Mouse (Mus musculus) limb, embryonic 15.5 days (tissue): ENCODE results near the gene Chac1. TPM values are rescaled to one million over a fixed set of nuclear protein-coding genes. Genes with fewer than 3 reads are reported as not detected.

Source experiments
- ATAC-seq: fragments of 200-750 bp; cut with Nextera tagmentation; 2 replicates; pipeline ENCODE4 v1.8.0; 2017; ENCODE audit warnings: low read depth, moderate TSS enrichment; ENCODE audit not compliant: insufficient number of reproducible peaks, low FRiP score, low TSS enrichment
- H3K27ac ChIP-seq: fragments of 300-500 bp; sonication (generic); 2 replicates; pipeline ENCODE4 v1.5.1; 2015; ENCODE audit warnings: moderate library complexity, mild to moderate bottlenecking, inconsistent platforms
- H3K27me3 ChIP-seq: fragments of 300-500 bp; sonication (generic); 2 replicates; pipeline ENCODE4 v1.6.1; 2015; ENCODE audit warnings: inconsistent platforms
- H3K36me3 ChIP-seq: fragments of 300-500 bp; sonication (generic); 2 replicates; pipeline ENCODE4 v1.6.1; 2015; ENCODE audit warnings: inconsistent platforms
- H3K4me1 ChIP-seq: fragments of 300-500 bp; sonication (generic); 2 replicates; pipeline ENCODE4 v1.6.1; 2015; ENCODE audit warnings: inconsistent platforms
- H3K4me2 ChIP-seq: fragments of 300-500 bp; sonication (generic); 2 replicates; pipeline ENCODE4 v1.6.1; 2015; ENCODE audit warnings: mild to moderate bottlenecking, inconsistent platforms
- H3K4me3 ChIP-seq: fragments of 300-500 bp; sonication (generic); 2 replicates; pipeline ENCODE4 v1.5.1; 2015; ENCODE audit warnings: mild to moderate bottlenecking, inconsistent platforms
- H3K9ac ChIP-seq: fragments of 300-500 bp; sonication (generic); 2 replicates; pipeline ENCODE4 v1.6.1; 2015; ENCODE audit warnings: inconsistent platforms
- H3K9me3 ChIP-seq: fragments of 300-500 bp; sonication (generic); 2 replicates; pipeline ENCODE4 v1.6.1; 2016; ENCODE audit warnings: inconsistent platforms
- WGBS: fragments of 180-500 bp; shearing (Covaris S2); methylation state at CpG from one replicate; pipeline ENCODE4 v1.1.7; 2015; 5-methylcytosine and 5-hydroxymethylcytosine counted together
- polyA plus RNA-seq: library from polyadenylated mRNA; unstranded; fragments of >200 nt; fragmentation: Nextera tagmentation; extraction: Ambion mirVana; gene quantifications from 2 replicates; pipeline ENCODE4 v1.2.1, GENCODE M21; 2015

Gene Chac1
- polyA plus RNA-seq, 1 experiment from 2014 or later, result 1.1 TPM

DNA sequence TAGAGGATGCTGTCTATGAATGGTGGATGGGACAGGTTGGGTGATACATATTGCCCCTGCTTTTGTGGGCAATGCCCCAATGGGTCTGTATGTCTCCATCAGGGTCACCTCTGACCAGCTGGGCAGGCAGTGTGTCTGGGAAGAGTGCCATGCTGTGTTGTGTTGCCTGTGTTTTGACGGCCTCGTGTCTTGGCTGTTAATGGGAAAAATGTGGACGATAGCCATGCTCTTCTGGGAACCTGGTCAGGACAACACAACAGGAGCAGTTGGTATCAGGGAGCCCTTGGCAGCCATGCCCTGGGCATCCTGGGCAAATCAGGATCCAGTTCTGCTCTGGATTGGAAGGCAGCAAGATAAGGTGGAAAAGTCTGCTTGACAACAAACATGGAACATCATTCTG lies 4.1 kb downstream of the Chac1 start:
- Histone ChIP-seq H3K9me3 (no peaks in the 10 kb centered on the region; the same call in 1 of the 2 replicates), H3K4me1 (peaks cover 13% of the 10 kb centered on the region), H3K4me2 (no peak overlapping the region), H3K4me3 (no peak overlapping the region), H3K27me3 (peaks cover 17% of the 10 kb centered on the region), H3K9ac (no peak overlapping the region), H3K27ac (no peak overlapping the region), H3K36me3 (no peaks in the 10 kb centered on the region)
- 79% methylated on average over 3 of the region's 3 CpGs for WGBS
- no peak for ATAC-seq

GRCm38 (mm10) chr2:119355651-119356050 lies 4.6 kb downstream of the Chac1 start:
- Histone ChIP-seq H3K27ac (no peak overlapping the region), H3K9me3 (no peaks in the 10 kb centered on the region; the same call in 1 of the 2 replicates), H3K4me2 (no peak overlapping the region), H3K4me3 (no peak overlapping the region), H3K36me3 (no peaks in the 10 kb centered on the region), H3K9ac (no peak overlapping the region), H3K4me1 (peaks cover 10% of the 10 kb centered on the region), H3K27me3 (peaks cover 11% of the 10 kb centered on the region)
- 22% methylated on average over 7 of the region's 7 CpGs for WGBS
- ATAC-seq, result no peak

DNA sequence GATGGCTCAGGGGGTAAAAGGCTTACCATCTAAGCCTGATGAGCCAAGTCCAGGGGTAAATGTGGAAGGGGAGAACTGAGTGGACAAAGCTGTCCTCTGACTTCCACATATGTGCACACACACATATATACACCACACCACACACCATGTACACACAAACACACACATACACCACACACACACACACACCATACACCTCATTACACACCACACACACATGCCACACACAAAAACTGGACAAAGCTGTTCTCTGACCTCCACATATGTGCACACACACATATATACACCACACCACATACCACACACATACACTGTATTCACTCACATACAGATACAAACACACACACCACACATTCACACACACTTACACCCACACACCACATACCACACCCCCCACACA lies 5.3 kb downstream of the Chac1 start:
- no peak overlapping the region for H3K4me2 ChIP-seq
- ATAC-seq, result no peak
- H3K4me3 ChIP-seq, result no peak overlapping the region
- H3K27ac ChIP-seq, result no peak overlapping the region
- no peaks in the 10 kb centered on the region; the same call in 1 of the 2 replicates for H3K9me3 ChIP-seq
- no peaks in the 10 kb centered on the region for H3K36me3 ChIP-seq
- H3K9ac ChIP-seq, result no peak overlapping the region
- H3K27me3 ChIP-seq, result peaks cover 4% of the 10 kb centered on the region
- H3K4me1 ChIP-seq, result peaks cover 4% of the 10 kb centered on the region

DNA sequence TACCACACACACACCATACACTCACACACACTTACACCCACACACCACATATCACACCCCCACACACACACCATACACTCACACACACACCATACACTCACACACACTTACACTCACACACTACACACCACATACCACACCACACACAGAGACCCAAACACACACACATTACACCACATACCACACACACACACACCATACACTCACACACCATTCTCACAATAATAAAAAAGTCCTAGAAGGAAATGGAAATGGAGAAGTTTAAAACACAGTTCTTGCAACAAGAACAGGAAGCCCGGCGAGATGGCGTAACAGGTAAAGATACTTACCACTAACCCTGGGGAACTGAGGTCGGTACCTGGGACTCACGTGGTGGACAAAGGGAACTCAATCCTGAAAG lies 5.8 kb downstream of the Chac1 start:
- H3K4me1 ChIP-seq, result no peaks in the 10 kb centered on the region

DNA sequence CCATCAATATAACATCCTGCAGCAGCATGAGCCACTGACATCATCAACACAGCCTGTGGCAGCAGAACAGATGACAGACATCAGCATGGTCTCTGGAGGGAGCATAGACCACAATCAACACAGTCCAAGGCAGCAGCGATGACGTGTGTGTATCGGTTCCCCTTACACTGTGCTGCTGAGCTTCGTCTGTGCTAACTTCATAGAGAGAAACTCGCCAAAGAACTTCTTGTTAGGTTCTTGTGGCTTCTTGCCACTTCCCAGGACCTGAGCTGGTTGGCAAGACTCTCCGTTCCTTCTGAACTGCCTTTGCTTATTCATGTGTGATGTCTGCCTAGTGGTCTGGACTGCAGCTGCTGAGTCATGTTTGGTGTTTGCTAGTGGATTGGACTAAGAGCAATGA lies 7.2 kb downstream of the Chac1 start:
- no peak for ATAC-seq
- H3K27ac ChIP-seq, result no peak overlapping the region
- H3K36me3 ChIP-seq, result no peaks in the 10 kb centered on the region
- no peaks in the 10 kb centered on the region for H3K4me1 ChIP-seq
- H3K27me3 ChIP-seq, result no peaks in the 10 kb centered on the region
- 74% methylated on average over 6 of the region's 6 CpGs for WGBS
- H3K9ac ChIP-seq, result no peak overlapping the region
- H3K9me3 ChIP-seq, result no peaks in the 10 kb centered on the region; the same call in 1 of the 2 replicates
- H3K4me3 ChIP-seq, result no peak overlapping the region
- no peak overlapping the region for H3K4me2 ChIP-seq

More for the DNA sequence above, 5.8 kb downstream of the Chac1 start:
- Histone ChIP-seq H3K36me3 (no peaks in the 10 kb centered on the region), H3K4me3 (no peak overlapping the region), H3K9ac (no peak overlapping the region), H3K27me3 (no peaks in the 10 kb centered on the region; the same call in 1 of the 2 replicates), H3K27ac (no peak overlapping the region), H3K4me2 (no peak overlapping the region), H3K9me3 (no peaks in the 10 kb centered on the region; the same call in 1 of the 2 replicates)
- WGBS, result 91% methylated on average over 5 of the region's 5 CpGs
- ATAC-seq, result no peak

GRCm38 (mm10) chr2:119359721-119360291 lies 8.8 kb downstream of the Chac1 start:
- Histone ChIP-seq H3K4me3 (no peak overlapping the region), H3K36me3 (no peaks in the 10 kb centered on the region), H3K27me3 (no peaks in the 10 kb centered on the region), H3K4me1 (no peaks in the 10 kb centered on the region), H3K4me2 (no peak overlapping the region), H3K27ac (no peak overlapping the region), H3K9ac (no peak overlapping the region), H3K9me3 (no peaks in the 10 kb centered on the region; the same call in 1 of the 2 replicates)
- WGBS, result 72% methylated on average over 2 of the region's 2 CpGs
- no peak for ATAC-seq

GRCm38 (mm10) chr2:119364969-119365368 lies 13.9 kb downstream of the Chac1 start:
- Histone ChIP-seq H3K4me3 (no peak overlapping the region), H3K36me3 (peaks cover 16% of the 10 kb centered on the region), H3K4me1 (no peaks in the 10 kb centered on the region), H3K4me2 (no peak overlapping the region), H3K9me3 (no peaks in the 10 kb centered on the region; the same call in 1 of the 2 replicates), H3K27me3 (no peaks in the 10 kb centered on the region), H3K27ac (no peak overlapping the region), H3K9ac (no peak overlapping the region)
- no peak for ATAC-seq
- WGBS, result 82% methylated on average over 3 of the region's 3 CpGs

GRCm38 (mm10) chr2:119367346-119367745 lies 16.3 kb downstream of the Chac1 start:
- Histone ChIP-seq H3K4me1 (no peaks in the 10 kb centered on the region), H3K4me3 (no peak overlapping the region), H3K9me3 (no peaks in the 10 kb centered on the region), H3K27me3 (no peaks in the 10 kb centered on the region), H3K36me3 (peaks cover 33% of the 10 kb centered on the region), H3K4me2 (no peak overlapping the region), H3K27ac (no peak overlapping the region), H3K9ac (no peak overlapping the region)
- ATAC-seq, result no peak
- 65% methylated on average over 3 of the region's 3 CpGs for WGBS

DNA sequence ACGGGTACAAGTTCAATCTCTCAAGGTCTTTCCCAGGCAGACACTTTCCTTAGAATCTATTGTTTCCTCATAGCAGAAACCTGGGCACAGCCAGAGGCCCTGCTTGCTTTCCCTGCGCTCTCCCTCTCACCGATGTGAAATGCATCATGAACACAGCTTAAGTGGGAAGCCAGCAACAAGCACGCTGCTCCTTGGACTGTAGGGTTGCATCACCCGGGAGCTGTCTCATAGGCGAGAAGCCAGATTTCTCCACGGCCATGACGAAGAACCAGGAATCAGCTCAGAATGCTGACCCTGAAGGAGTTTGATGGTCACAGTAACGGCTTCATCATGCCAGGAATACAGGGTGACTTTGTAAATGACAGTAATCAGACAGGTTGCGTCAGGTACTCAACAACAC lies 19.1 kb downstream of the Chac1 start:
- Histone ChIP-seq H3K4me3 (no peak overlapping the region), H3K36me3 (peaks cover 59% of the 10 kb centered on the region), H3K4me1 (no peaks in the 10 kb centered on the region), H3K9me3 (no peaks in the 10 kb centered on the region), H3K27me3 (no peaks in the 10 kb centered on the region), H3K27ac (no peak overlapping the region), H3K9ac (no peak overlapping the region), H3K4me2 (no peak overlapping the region)
- ATAC-seq, result no peak
- 92% methylated on average over 10 of the region's 10 CpGs for WGBS

DNA sequence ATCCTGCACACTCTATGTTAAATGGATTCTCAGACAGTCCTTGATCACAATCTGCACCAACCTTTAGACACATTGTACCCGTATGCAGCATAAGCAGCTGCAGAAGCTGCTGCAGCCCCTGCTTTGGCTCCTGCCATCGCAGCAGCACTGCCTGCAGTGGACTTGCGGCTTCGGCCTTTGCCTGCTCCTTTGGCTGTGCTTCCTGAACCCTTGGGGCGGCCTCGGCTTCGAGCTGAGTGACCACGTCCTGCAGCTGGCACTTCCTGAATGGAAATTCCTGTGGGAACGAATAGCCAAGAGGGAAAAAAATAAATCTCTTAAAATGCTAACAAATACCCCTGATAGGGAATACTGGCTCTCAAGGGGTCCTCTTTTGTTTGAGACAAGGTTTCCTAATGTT lies 26.3 kb downstream of the Chac1 start:
- no peak overlapping the region for H3K9ac ChIP-seq
- H3K4me3 ChIP-seq, result no peak overlapping the region
- no peaks in the 10 kb centered on the region for H3K4me1 ChIP-seq
- WGBS, result 83% methylated on average over 9 of the region's 9 CpGs
- peaks cover 93% of the 10 kb centered on the region for H3K36me3 ChIP-seq
- no peak for ATAC-seq
- H3K4me2 ChIP-seq, result no peak overlapping the region
- H3K27ac ChIP-seq, result no peak overlapping the region
- H3K9me3 ChIP-seq, result no peaks in the 10 kb centered on the region
- H3K27me3 ChIP-seq, result no peaks in the 10 kb centered on the region

- Histone ChIP-seq H3K4me1 (no peaks in the 10 kb centered on the region), H3K27ac (no peak overlapping the region), H3K4me2 (no peak overlapping the region), H3K36me3 (peaks cover 91% of the 10 kb centered on the region), H3K9ac (no peak overlapping the region), H3K27me3 (no peaks in the 10 kb centered on the region), H3K4me3 (no peak overlapping the region), H3K9me3 (no peaks in the 10 kb centered on the region)
- WGBS, result 91% methylated on average over 3 of the region's 3 CpGs
- ATAC-seq, result no peak
Observed at GRCm38 (mm10) chr2:119377826-119378225, 26.8 kb downstream of the Chac1 start.

DNA sequence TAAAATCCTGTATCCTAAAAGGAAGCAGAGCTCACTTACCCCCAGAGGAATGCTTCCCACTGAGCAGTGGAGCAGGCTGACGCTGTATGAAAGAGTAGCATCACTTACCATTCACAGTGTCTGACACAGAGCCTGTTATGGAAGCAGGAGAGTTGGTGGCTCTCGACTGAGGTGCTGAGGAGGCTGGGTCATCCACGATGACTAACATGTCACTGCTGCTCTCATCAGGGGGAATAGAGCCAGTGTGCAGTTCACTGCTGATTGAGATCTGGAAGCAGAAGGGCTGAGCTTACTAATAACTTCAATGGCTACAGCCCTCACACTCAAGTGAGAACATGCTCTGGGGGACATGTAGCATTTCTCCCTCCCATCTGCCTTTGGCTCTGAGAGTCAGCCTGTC lies 28.4 kb downstream of the Chac1 start:
- ATAC-seq, result no peak
- WGBS, result 84% methylated on average over 3 of the region's 3 CpGs
- no peak overlapping the region for H3K4me2 ChIP-seq

DNA sequence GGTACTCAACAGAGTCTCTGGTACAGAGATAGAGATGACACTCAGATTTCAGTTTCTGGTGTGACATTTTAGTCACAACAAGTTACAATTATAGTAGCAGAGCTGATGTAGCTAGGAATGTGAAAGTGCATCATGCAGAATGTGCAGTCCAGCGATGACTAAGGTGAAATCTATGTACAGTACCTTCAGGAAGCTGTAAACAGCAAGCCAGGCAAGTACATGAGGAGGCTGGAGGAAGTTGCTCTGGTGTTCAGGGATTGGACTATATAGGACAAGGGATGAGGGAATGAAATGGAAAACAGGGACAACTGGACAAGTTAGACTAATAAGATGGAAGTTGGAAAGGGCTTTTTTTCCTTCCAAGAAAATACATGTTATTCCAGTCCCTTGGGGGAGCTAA lies 37.2 kb downstream of the Chac1 start:
- Histone ChIP-seq H3K9ac (no peak overlapping the region), H3K36me3 (peaks cover 43% of the 10 kb centered on the region)
- no peak for ATAC-seq

More for the DNA sequence above, 28.4 kb downstream of the Chac1 start:
- Histone ChIP-seq H3K4me3 (no peak overlapping the region), H3K27me3 (no peaks in the 10 kb centered on the region), H3K9me3 (no peaks in the 10 kb centered on the region), H3K9ac (no peak overlapping the region), H3K27ac (no peak overlapping the region), H3K36me3 (peaks cover 85% of the 10 kb centered on the region), H3K4me1 (no peaks in the 10 kb centered on the region)

More for the DNA sequence above, 37.2 kb downstream of the Chac1 start:
- H3K9me3 ChIP-seq, result no peaks in the 10 kb centered on the region
- H3K4me3 ChIP-seq, result no peak overlapping the region
- H3K4me2 ChIP-seq, result no peak overlapping the region
- H3K4me1 ChIP-seq, result no peaks in the 10 kb centered on the region
- WGBS, result 80% methylated on average over 1 of the region's 1 CpGs
- no peak overlapping the region for H3K27ac ChIP-seq
- no peaks in the 10 kb centered on the region for H3K27me3 ChIP-seq
